Mouse (Mus musculus) liver, embryonic 13.5 days (tissue): ENCODE data around the gene Trabd2b. TPM values are rescaled to one million over a fixed set of nuclear protein-coding genes. Genes with fewer than 3 reads are reported as not detected.

Experiments
- ATAC-seq: fragments of 200-750 bp; cut with Nextera tagmentation; 2 replicates; pipeline ENCODE4 v1.8.0; 2017; ENCODE audit warnings: low read depth, mild to moderate bottlenecking, moderate number of reproducible peaks, moderate library complexity
- DNase-seq: peaks from one replicate; pipeline ENCODE4 v3.0.0; 2022
- H3K27ac ChIP-seq: fragments of 300-500 bp; sonication (generic); 2 replicates; pipeline ENCODE4 v1.5.1; 2015; ENCODE audit warnings: moderate library complexity, mild to moderate bottlenecking, inconsistent platforms
- H3K27me3 ChIP-seq: fragments of 300-500 bp; sonication (generic); 2 replicates; pipeline ENCODE4 v1.6.1; 2015; ENCODE audit warnings: mild to moderate bottlenecking, inconsistent platforms
- H3K36me3 ChIP-seq: fragments of 300-500 bp; sonication (generic); 2 replicates; pipeline ENCODE4 v1.6.1; 2015; ENCODE audit warnings: mild to moderate bottlenecking, inconsistent platforms
- H3K4me1 ChIP-seq: fragments of 300-500 bp; sonication (generic); replicated peaks from 2 replicates; pipeline ENCODE4 v1.6.1; 2015; ENCODE audit warnings: inconsistent platforms
- H3K4me2 ChIP-seq: fragments of 300-500 bp; sonication (generic); 2 replicates; pipeline ENCODE4 v1.6.1; 2015; ENCODE audit warnings: inconsistent platforms, mild to moderate bottlenecking, moderate library complexity
- H3K4me3 ChIP-seq: fragments of 300-500 bp; sonication (generic); replicated peaks from 2 replicates; pipeline ENCODE4 v1.5.1; 2015; ENCODE audit warnings: mild to moderate bottlenecking, inconsistent platforms
- H3K9ac ChIP-seq: fragments of 300-500 bp; sonication (generic); 2 replicates; pipeline ENCODE4 v1.6.1; 2015; ENCODE audit warnings: mild to moderate bottlenecking, inconsistent platforms
- H3K9me3 ChIP-seq: fragments of 300-500 bp; sonication (generic); replicated peaks from 2 replicates; pipeline ENCODE4 v1.6.1; 2016; ENCODE audit warnings: inconsistent platforms
- WGBS: fragments of 180-500 bp; shearing (Covaris S2); methylation state at CpG from one replicate; pipeline ENCODE4 v1.1.7; 2015; ENCODE audit not compliant: insufficient replicate concordance; 5-methylcytosine and 5-hydroxymethylcytosine counted together
- polyA plus RNA-seq: library from polyadenylated mRNA; unstranded; fragments of >200 nt; fragmentation: Nextera tagmentation; extraction: Ambion mirVana; gene quantifications from 2 replicates; pipeline ENCODE4 v1.2.1, GENCODE M21; 2015

The Trabd2b gene
- polyA plus RNA-seq, 1 experiment from 2014 or later, result 0.25 TPM

DNA sequence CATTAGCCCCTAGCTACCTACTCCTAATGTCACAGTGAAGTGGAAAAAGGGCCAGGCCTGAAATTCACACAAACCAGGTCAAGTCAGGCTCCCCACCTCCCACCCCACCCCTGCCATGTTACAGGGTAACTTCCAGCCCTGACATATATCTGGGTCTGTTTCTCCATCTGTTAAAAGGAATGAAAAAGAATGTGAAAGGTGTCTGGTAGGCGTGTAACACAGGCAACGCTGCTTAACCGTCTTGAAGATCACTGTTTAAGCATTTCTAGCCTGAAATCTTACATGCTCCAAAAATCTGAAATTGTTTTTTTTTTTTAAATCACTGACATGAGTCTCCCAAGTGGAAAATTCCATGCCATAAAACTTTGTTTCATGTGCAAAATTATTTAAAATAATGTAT is 69.8 kb downstream of the Trabd2b start:
- no peak for DNase-seq
- Histone ChIP-seq H3K4me1 (no peaks in the 10 kb centered on the region), H3K9me3 (no peaks in the 10 kb centered on the region), H3K27ac (no peak overlapping the region), H3K4me2 (no peak overlapping the region), H3K36me3 (no peaks in the 10 kb centered on the region), H3K27me3 (no peaks in the 10 kb centered on the region), H3K9ac (no peak overlapping the region), H3K4me3 (no peak overlapping the region)
- WGBS, result 62% methylated on average over 3 of the region's 3 CpGs
- no peak for ATAC-seq

DNA sequence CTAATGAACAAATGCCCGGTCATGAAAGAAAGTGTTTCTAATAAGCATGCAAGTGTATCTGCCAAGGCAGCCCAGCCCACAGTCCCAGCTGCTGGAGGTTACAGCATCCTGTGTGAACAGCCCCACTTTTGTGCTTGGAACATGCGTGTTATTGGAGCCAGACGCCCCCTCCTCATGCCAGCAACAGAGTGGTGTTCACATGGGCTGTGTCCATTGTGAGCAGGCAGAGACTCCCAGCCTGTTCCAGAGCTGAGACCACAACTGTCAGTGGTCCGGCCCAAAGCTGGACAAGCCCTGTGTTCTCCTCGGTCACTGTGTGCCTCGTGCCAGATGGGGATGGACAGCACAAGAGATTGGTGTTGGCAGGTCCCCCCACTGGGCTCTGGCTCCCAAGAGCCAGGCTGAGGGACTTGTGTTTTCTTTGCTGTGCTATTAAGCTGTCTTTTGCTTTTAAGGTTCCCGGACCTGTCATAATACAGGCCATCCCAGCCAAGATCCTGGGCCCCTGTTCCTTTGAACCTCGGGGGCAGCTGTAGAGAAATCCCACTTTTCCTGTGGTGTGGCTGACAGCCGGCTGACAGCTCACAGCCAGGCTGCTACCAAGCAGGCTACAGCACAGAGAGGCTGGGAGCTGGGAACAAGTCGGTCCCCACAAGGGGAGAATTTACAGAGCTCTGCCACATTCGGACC is 70.7 kb downstream of the Trabd2b start:
- Histone ChIP-seq H3K9ac (no peak overlapping the region), H3K4me3 (no peak overlapping the region), H3K9me3 (no peaks in the 10 kb centered on the region), H3K4me1 (no peaks in the 10 kb centered on the region), H3K4me2 (no peak overlapping the region), H3K27me3 (no peaks in the 10 kb centered on the region), H3K36me3 (no peaks in the 10 kb centered on the region), H3K27ac (no peak overlapping the region)
- ATAC-seq (no peak), DNase-seq (no peak)
- WGBS, result 46% methylated on average over 11 of the region's 11 CpGs

DNA sequence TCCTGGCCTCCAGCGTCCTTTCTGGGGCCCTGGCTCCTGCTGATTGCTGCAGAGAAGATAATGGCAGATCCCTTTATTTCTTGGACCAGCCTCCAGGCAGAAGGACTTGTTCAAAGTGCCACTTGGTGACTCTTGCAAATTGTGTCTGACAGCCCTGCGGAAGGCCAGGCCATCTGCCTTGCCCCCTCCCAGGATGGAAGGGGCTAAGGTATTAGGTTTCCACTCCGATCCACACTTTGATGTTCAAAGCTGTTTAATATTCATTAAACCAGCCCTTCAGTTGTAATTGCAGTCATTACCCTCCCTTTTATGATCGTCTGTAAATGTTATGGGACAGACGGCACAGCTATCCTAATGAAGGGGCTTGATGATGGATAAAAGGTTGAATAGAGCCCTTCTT is 75.0 kb downstream of the Trabd2b start:
- ATAC-seq (no peak), DNase-seq (no peak)
- no peak overlapping the region for H3K27ac ChIP-seq
- no peaks in the 10 kb centered on the region for H3K9me3 ChIP-seq
- no peaks in the 10 kb centered on the region for H3K4me1 ChIP-seq
- 45% methylated on average over 5 of the region's 5 CpGs for WGBS
- no peak overlapping the region for H3K4me2 ChIP-seq
- no peak overlapping the region for H3K9ac ChIP-seq
- H3K27me3 ChIP-seq, result no peaks in the 10 kb centered on the region
- H3K36me3 ChIP-seq, result no peaks in the 10 kb centered on the region
- H3K4me3 ChIP-seq, result no peak overlapping the region

DNA sequence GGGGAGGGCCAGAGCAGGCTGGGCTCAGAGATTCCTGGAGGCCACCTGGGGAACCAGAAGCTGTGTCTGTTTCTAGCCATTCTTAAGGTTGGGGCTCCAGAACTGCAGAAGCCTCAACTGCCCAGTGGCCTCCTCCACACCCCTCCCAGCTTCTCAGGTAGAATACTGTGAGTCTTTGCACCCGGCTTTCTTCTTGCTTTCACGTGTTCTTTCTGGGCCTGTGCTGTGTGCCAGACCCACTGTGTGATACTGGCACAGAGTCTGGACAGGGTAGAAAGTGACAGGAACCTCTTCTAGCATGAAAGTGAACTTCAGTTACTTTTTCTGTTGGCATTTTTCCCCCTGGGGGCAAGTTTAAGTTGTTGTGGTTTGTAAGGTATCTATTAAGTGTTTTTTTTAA is 77.6 kb downstream of the Trabd2b start:
- Histone ChIP-seq H3K9me3 (no peaks in the 10 kb centered on the region), H3K36me3 (no peaks in the 10 kb centered on the region), H3K4me2 (no peak overlapping the region), H3K27ac (no peak overlapping the region), H3K27me3 (no peaks in the 10 kb centered on the region), H3K4me1 (no peaks in the 10 kb centered on the region), H3K4me3 (no peak overlapping the region), H3K9ac (no peak overlapping the region)
- DNase-seq, result no peak
- 42% methylated on average over 2 of the region's 2 CpGs for WGBS
- ATAC-seq, result no peak

DNA sequence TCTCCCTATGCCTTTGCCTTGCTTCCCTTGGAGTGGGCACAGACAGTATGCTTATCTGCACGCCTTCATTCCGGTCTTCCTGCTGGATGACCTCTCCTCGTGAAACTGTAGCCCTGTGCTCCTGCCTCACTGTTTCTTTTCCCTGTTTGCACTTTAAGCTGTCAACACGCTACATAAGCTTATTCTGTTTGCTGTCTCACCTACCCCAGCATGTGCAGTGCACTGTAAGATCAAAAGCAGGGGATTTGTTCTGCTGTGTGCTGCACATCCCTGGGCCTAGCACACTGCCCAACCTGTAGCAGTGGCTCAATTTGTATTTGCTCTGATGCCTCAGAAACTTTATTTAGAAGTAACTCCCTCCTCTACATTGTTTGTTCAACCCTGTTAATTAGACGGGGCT is 79.5 kb downstream of the Trabd2b start:
- WGBS, result 42% methylated on average over 5 of the region's 5 CpGs
- no peak overlapping the region for H3K9ac ChIP-seq
- H3K4me1 ChIP-seq, result no peaks in the 10 kb centered on the region
- H3K27me3 ChIP-seq, result no peaks in the 10 kb centered on the region
- no peak overlapping the region for H3K4me3 ChIP-seq
- DNase-seq (no peak), ATAC-seq (no peak)
- no peak overlapping the region for H3K27ac ChIP-seq
- H3K9me3 ChIP-seq, result no peaks in the 10 kb centered on the region
- no peaks in the 10 kb centered on the region for H3K36me3 ChIP-seq
- no peak overlapping the region for H3K4me2 ChIP-seq

DNA sequence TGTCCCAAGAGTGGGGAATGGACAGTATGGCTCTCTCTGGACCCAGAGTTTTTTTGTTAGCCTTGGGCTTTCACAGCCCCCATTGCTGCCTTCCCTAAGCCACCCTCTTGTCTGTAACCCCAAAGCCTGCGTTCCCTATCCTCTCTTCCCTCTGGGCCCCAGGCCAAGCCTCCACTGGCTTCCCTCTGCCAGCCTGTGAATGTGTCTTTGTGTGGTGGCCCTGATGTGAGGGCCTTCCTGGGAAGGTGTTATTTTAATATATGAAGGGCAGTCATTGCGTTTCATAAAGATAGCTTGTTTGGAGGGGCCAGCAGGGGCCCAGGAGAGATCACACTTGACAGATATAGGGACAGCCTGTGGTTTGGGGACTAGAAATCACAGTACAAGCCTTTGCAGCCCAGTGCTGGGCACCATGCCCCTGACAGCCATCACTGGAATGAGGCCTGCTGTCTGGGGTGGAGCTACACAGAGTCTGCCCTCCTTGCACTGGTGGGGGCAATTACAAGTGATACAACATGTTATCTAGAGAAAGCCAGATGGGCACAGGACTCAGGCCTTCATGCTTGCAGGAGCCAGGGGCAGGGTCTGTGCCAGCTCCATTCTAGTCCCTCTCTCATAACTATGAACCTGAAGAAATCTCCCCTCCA is 80.5 kb downstream of the Trabd2b start:
- H3K9me3 ChIP-seq, result no peaks in the 10 kb centered on the region
- H3K27me3 ChIP-seq, result no peaks in the 10 kb centered on the region
- no peak for DNase-seq
- 57% methylated on average over 2 of the region's 2 CpGs for WGBS
- H3K9ac ChIP-seq, result no peak overlapping the region
- H3K4me3 ChIP-seq, result no peak overlapping the region
- H3K36me3 ChIP-seq, result no peaks in the 10 kb centered on the region
- H3K4me2 ChIP-seq, result no peak overlapping the region
- ATAC-seq, result no peak
- no peak overlapping the region for H3K27ac ChIP-seq
- no peaks in the 10 kb centered on the region for H3K4me1 ChIP-seq

DNA sequence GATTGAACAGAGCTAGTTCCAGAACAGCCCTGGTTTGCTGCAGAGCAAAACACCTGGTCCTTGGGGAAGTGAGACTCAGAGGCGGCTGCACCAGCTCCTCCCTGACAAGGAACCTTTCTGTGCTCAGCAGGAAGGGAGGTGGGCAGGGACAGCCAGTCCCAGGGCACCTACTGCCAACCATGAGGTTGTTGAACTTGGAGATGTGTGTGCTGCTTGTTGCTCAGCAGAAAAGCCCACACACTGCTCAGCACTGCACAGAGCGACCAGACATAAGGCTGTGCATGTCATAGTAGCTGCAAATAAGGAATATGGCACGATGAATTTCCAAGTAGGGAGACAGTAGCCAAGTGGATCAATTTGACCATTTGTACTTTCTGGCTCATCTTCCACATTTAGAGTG is 81.2 kb downstream of the Trabd2b start:
- no peaks in the 10 kb centered on the region for H3K27me3 ChIP-seq
- ATAC-seq (no peak), DNase-seq (no peak)
- H3K4me2 ChIP-seq, result no peak overlapping the region
- H3K27ac ChIP-seq, result no peak overlapping the region
- H3K4me3 ChIP-seq, result no peak overlapping the region
- 49% methylated on average over 3 of the region's 3 CpGs for WGBS
- H3K9ac ChIP-seq, result no peak overlapping the region
- no peaks in the 10 kb centered on the region for H3K36me3 ChIP-seq
- no peaks in the 10 kb centered on the region for H3K9me3 ChIP-seq
- H3K4me1 ChIP-seq, result no peaks in the 10 kb centered on the region

DNA sequence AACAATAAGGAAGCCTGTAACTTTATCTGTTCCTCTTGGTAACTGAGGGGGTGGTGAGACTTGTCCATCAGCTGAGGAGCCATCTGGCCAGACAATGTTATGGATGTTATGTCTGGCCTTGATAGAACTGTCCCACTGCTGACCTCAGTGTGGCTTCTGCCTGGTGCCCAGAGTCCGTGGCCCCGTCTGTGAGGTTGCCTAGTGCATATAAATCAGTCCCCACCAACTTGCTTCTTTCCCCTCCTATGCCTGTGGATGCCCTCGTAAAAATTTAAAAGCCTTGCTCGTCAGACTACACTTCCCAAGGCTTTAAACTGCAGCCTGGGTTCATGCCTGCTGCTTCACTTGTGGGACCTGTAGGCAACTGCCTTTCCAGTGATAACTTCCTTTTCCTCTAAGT is 85.6 kb downstream of the Trabd2b start:
- ATAC-seq (no peak), DNase-seq (no peak)
- H3K27ac ChIP-seq, result no peak overlapping the region
- H3K4me1 ChIP-seq, result no peaks in the 10 kb centered on the region
- 28% methylated on average over 4 of the region's 4 CpGs for WGBS
- H3K4me2 ChIP-seq, result no peak overlapping the region
- no peak overlapping the region for H3K4me3 ChIP-seq
- H3K36me3 ChIP-seq, result no peaks in the 10 kb centered on the region
- H3K9ac ChIP-seq, result no peak overlapping the region
- H3K27me3 ChIP-seq, result no peaks in the 10 kb centered on the region
- no peaks in the 10 kb centered on the region for H3K9me3 ChIP-seq

DNA sequence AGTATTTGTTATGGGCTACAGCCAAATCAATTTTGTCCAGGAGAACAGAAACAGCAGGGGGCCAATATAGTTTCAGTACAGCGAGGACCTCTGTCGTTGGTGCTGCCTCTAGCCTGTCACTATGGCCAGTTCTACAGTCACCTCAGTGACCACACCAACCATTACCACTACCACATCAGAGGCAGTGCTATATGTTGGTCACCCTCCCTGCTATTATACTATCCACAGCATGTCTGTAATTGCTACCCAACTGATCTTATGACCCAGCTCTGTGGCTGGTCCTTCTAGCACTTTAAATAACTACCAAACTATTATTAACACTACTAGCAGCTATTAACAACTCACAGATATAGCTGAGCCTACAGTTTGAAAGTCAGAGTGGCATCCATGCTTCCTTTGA is 87.5 kb downstream of the Trabd2b start:
- WGBS, result 61% methylated on average over 2 of the region's 2 CpGs
- H3K9me3 ChIP-seq, result no peaks in the 10 kb centered on the region
- no peak overlapping the region for H3K27ac ChIP-seq

DNA sequence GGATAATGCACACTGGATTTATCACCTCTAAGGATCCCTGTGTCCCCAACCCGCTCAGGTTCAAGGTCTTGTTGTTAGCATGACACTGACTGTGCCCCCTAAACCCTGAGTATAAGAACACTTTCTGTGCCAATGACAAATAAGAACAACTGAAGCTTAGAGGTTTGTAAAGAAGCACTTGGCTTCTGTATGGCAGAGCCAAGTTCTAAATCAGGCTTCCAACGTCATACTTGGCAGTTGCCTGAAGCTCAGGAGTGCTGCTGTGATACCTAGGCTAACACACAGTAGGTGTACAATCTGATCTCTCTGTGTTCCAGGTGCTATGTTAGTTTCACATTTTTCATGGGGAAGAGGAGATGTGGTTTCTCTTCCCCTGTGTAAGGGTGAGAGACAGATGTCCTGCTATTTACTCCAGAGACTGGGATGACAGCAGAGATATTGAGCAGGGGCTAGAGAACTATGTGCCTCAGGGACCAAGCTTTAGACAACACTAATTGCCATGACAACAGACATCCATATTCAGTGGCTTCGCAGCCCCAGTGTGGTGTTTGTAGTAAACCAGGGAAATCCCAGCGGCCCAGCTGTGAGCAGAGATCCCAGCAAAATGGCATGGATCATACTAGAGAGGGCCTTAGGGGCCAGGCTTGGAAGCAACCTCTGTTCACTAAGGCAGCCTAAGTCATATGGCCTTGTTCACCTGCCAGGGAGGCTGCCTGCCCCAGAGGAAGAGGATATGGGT is 89.3 kb downstream of the Trabd2b start:
- DNase-seq (no peak), ATAC-seq (no peak)
- 49% methylated on average over 4 of the region's 4 CpGs for WGBS
- H3K27me3 ChIP-seq, result no peaks in the 10 kb centered on the region
- H3K4me1 ChIP-seq, result no peaks in the 10 kb centered on the region
- H3K4me2 ChIP-seq, result no peak overlapping the region
- H3K9me3 ChIP-seq, result no peaks in the 10 kb centered on the region
- no peak overlapping the region for H3K9ac ChIP-seq
- no peak overlapping the region for H3K4me3 ChIP-seq
- no peak overlapping the region for H3K27ac ChIP-seq
- H3K36me3 ChIP-seq, result no peaks in the 10 kb centered on the region

More for the DNA sequence above, 87.5 kb downstream of the Trabd2b start:
- ATAC-seq (no peak), DNase-seq (no peak)
- Histone ChIP-seq H3K4me3 (no peak overlapping the region), H3K9ac (no peak overlapping the region), H3K4me2 (no peak overlapping the region), H3K36me3 (no peaks in the 10 kb centered on the region), H3K4me1 (no peaks in the 10 kb centered on the region), H3K27me3 (no peaks in the 10 kb centered on the region)

DNA sequence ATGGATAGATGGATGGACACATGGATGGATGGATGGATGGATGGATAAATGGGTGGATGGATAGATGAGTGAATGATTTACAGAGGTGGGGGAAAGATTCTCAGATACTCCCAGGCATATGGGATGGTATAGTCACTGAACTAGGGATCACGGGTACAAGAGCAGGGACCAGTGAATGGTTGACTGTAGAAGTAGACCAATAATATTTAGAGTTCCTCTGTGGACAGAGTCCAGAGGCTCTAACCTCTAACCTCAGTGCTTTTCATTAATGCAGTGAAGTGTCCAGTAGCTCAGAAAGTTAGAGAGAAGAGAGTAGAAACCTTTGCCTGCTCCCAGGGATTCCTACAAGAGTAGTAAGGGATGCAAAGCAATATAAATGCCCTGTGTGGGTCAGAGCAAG is 93.1 kb downstream of the Trabd2b start:
- ATAC-seq (no peak), DNase-seq (no peak)
- WGBS, result 57% methylated on average over 1 of the region's 1 CpGs
- Histone ChIP-seq H3K4me1 (no peaks in the 10 kb centered on the region), H3K27ac (no peak overlapping the region), H3K27me3 (no peaks in the 10 kb centered on the region), H3K4me2 (no peak overlapping the region), H3K36me3 (no peaks in the 10 kb centered on the region), H3K9me3 (no peaks in the 10 kb centered on the region), H3K9ac (no peak overlapping the region), H3K4me3 (no peak overlapping the region)
